Mouse (Mus musculus) CD4-positive helper T cell, adult 2 months (primary cell): Measurements from ENCODE around the gene Olfr603.
"Not testable (repeated sequence)": the region's sequence is repeated elsewhere in the genome, so short reads cannot be mapped to it uniquely, and the experiment has no call there.

Experiments
- DNase-seq: peaks from one replicate; pipeline ENCODE4 v3.0.0-alpha.2; 2012; ENCODE audit warnings: low read depth, missing footprints, low spot score

The Olfr603 gene

DNA sequence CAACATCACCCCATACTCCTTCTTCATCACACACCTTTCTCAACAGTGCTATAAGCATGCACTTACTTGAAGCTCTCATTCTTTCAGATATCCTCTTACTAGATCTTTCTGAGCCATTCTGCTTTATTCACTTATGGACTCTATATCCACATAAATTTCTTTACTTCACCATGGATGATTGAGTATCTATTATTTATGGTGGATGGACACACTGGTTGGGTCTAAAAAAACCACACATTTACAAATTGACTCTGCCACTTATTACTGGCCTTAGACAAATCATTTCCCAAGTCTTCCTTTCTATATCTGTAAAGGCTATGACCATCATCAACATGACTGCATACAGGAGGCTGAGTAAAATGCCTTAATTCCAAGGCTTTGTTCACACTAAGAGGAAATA lies at the start of gene Olfr603:
TSS of gene Olfr603 (minus strand) at position 101 of the 400 bp plus-strand sequence.
- DNase-seq: no peak

- DNase-seq: not testable (repeated sequence)
Measured at GRCm38 (mm10) chr7:103414772-103415171, 28.8 kb upstream of the Olfr603 start, which contains the start of gene Usp17lc. Gene Usp17lc, plus strand, starts transcription at chr7:103415072.

DNA sequence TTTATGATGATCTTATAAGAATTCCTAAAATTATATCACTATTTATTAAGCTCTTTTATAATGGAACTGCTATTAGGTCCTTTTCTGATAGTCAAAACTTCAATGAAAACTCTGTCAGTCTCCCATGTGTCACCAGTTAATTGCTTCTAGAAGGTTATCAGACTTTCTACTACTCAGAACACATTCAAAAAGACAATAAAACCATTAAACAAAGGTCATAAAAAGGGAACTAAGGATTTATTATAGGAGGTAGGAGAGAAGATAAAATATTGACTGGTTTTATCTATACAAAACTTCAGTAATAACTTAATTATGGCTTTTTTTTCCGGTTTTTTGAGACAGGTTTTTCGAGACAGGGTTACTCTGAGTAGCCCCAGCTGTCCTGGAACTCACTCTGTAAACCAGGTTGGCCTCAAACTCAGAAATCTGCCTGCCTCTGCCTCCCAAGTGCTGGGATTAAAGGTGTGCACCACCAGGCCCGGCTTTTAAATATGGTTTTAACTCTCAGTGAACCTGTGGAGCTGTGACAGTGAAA lies 20.6 kb upstream of the Olfr603 start:
- DNase-seq: not testable (repeated sequence)

DNA sequence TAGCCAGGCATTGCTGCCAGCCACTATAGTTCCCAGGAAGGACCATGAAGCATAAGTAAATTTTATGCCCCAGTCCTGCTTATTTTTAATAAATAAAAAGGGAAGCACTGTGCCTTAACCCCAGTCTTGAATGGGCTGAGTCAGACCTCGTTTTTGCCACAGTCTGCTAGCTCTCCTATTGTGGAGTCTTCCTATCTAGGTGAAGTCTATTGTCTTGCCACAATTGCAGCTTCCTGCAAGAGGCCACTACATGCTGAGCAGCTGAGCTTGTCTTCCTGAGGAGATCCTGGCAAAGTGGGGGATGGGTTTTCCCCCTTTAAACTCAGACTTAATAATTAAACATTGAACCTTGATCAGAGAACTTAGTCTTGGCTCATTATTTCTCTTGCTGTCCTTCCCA lies 13.0 kb upstream of the Olfr603 start:
- DNase-seq: no peak

DNA sequence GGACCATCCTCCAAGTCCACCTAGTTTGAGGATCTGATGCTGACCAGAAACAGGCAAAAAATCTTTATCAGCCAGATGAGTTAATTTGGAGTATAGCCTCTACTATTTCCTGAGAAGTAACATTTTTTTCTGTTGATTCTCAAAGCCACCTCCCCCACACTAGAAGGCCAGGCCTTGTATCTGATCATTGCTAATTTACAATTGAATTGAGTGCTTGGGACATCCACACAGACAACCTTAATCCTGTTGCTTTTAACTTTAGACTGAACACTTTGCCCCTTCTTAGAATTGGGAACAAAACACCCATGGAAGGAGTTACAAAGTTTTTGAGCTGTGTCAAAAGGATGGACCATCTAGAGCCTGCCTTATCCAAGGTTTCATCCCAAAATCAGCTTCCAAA lies 11.8 kb upstream of the Olfr603 start:
- DNase-seq: no peak

- DNase-seq: no peak
Measured at GRCm38 (mm10) chr7:103362555-103362954, 23.4 kb downstream of the Olfr603 start, which contains the start of gene Olfr601. Gene Olfr601, minus strand, starts transcription at chr7:103362655.

DNA sequence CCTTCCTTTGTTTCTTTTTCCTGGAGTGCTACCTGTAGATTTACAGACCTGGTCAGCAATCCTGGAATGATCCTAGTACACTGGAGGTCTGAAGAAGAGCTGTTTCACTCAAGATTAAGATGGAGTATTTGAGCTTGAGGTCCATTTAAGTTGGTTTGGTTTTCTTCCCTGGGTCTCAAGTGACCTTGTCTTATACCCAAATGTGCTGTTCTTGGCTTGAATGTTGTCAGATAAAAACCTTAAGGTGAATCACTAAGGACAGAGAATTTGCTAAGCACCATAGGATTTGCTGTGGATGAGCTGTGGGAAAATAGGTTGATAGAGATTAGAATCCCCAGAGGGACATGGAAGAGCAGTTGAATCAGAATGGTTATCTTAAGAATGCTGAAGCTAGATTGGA lies 36.4 kb downstream of the Olfr603 start, which contains the start of gene Olfr600:
TSS of gene Olfr600 (minus strand) at position 101 of the 400 bp plus-strand sequence.
- no peak for DNase-seq

- DNase-seq: no peak
Measured at GRCm38 (mm10) chr7:103335617-103336016, 50.4 kb downstream of the Olfr603 start, which contains the start of gene Olfr599. Gene Olfr599, plus strand, starts transcription at chr7:103335917.
